Mouse (Mus musculus) adrenal gland, postnatal 10 days (tissue): ENCODE measurements around the gene Hist1h1c. TPM values are rescaled to one million over a fixed set of nuclear protein-coding genes. Genes with fewer than 3 reads are reported as not detected.
A peak's percentile ranks its signal among the peaks of the same experiment; 100 is the strongest.
"Not testable (repeated sequence)": the region's sequence is repeated elsewhere in the genome, so short reads cannot be mapped to it uniquely, and the experiment has no call there.

Source experiments
- DNase-seq: peaks from one replicate; pipeline ENCODE4 v3.0.0; 2021; ENCODE audit warnings: mixed read lengths
- long read RNA-seq, 2 experiments: library from polyadenylated mRNA; stranded (forward); transcript quantifications; one replicate each; pipeline ENCODE4 v2.0.0; 2021
- total RNA-seq, 2 experiments: library from RNA; stranded (reverse); gene quantifications; 2 replicates each; pipeline ENCODE4 v1.2.3; 2021

Gene Hist1h1c
- 100 to 1,000 TPM; 366 to 432 TPM for total RNA-seq
- long read RNA-seq, experiment 1, transcript Hist1h1c-201 (1 exons, 1,560 nt), result major isoform, 37 of 37 reads
- long read RNA-seq, experiment 1, partial matches to known transcripts, result 0 of 37 reads
- long read RNA-seq, experiment 1, other reads (novel, unspliced or antisense), result 0 of 37 reads
- long read RNA-seq, experiment 2, transcript Hist1h1c-201 (1 exons, 1,560 nt), result major isoform, 31 of 31 reads
- long read RNA-seq, experiment 2, partial matches to known transcripts, result 0 of 31 reads
- long read RNA-seq, experiment 2, other reads (novel, unspliced or antisense), result 0 of 31 reads

- DNase-seq, result peak; percentile 95
These were observed at the start of gene Hist1h1c for GRCm38 (mm10) chr13:23738677-23739068. Hist1h1c (plus strand) TSS chr13:23738808.

- no peak for DNase-seq
These were observed 49.7 kb upstream of the Hist1h1c start for GRCm38 (mm10) chr13:23688956-23689355.

GRCm38 (mm10) chr13:23689459-23689858, 49.1 kb upstream of the Hist1h1c start:
- no peak for DNase-seq

GRCm38 (mm10) chr13:23693856-23694440, 44.7 kb upstream of the Hist1h1c start:
- DNase-seq, result no peak

- DNase-seq, result no peak
These were observed 43.7 kb upstream of the Hist1h1c start for GRCm38 (mm10) chr13:23694956-23695355.

GRCm38 (mm10) chr13:23695514-23695913, 43.1 kb upstream of the Hist1h1c start, which contains the start of gene Hist1h1t:
Hist1h1t (plus strand) TSS chr13:23695814.
- no peak for DNase-seq

- peak; percentile 44 for DNase-seq
These were observed 42.5 kb upstream of the Hist1h1c start for GRCm38 (mm10) chr13:23696061-23696474.

GRCm38 (mm10) chr13:23697491-23698299, 40.9 kb upstream of the Hist1h1c start:
- DNase-seq, result peak; percentile 68

GRCm38 (mm10) chr13:23698300-23698693, 40.3 kb upstream of the Hist1h1c start, which contains the start of gene Hist1h4c:
Hist1h4c (minus strand) TSS chr13:23698454.
- peak; percentile 99 for DNase-seq

GRCm38 (mm10) chr13:23698996-23699395, 39.6 kb upstream of the Hist1h1c start:
- DNase-seq, result no peak

- DNase-seq, result no peak
These were observed 38.8 kb upstream of the Hist1h1c start for GRCm38 (mm10) chr13:23699767-23700166.

GRCm38 (mm10) chr13:23700786-23701520, 37.7 kb upstream of the Hist1h1c start:
- DNase-seq, result peak; percentile 80

GRCm38 (mm10) chr13:23702220-23702619, 36.4 kb upstream of the Hist1h1c start:
- no peak for DNase-seq

- not testable (repeated sequence) for DNase-seq
These were observed 35.8 kb upstream of the Hist1h1c start for GRCm38 (mm10) chr13:23702801-23703200.

GRCm38 (mm10) chr13:23705751-23706356, 32.8 kb upstream of the Hist1h1c start:
- no peak for DNase-seq

GRCm38 (mm10) chr13:23706771-23707170, 31.8 kb upstream of the Hist1h1c start:
- DNase-seq, result no peak

- no peak for DNase-seq
These were observed 30.6 kb upstream of the Hist1h1c start for GRCm38 (mm10) chr13:23708041-23708440.

GRCm38 (mm10) chr13:23708654-23709053, 30.0 kb upstream of the Hist1h1c start:
- peak; percentile 51 for DNase-seq

GRCm38 (mm10) chr13:23709714-23710373, 28.8 kb upstream of the Hist1h1c start:
- no peak for DNase-seq

GRCm38 (mm10) chr13:23710374-23711089, 28.1 kb upstream of the Hist1h1c start, which contains the start of gene Hfe:
Hfe (minus strand) TSS chr13:23710854.
- DNase-seq, result peak; percentile 74
